Mouse (Mus musculus): ENCODE measurements at regions not wholly inside any gene's neighbourhood (a gene's known extent, or its start where the extent isn't known, plus 50 kb on each side); places are given as distances from the start of the nearest gene placed in this dataset.

GRCm38 (mm10) chr10:117432871-117433546, 53.2 kb upstream of the Cpsf6 start:
- Histone ChIP-seq H3K4me3 (ENCODE audit: low read depth, low read length) (peak overlapping the region; percentile 15; the same call in 1 of the 2 replicates), H3K9me3 (ENCODE audit: low read depth, low read length) (no peaks in the 10 kb centered on the region), H3K27ac (ENCODE audit: low read depth) (no peak overlapping the region), H3K27me3 (ENCODE audit: insufficient read depth, low read length) (0 out of 2 replicates have a peak, but pooled peaks cover 4% of the 10 kb centered on the region), H3K4me1 (ENCODE audit: insufficient read depth) (peaks cover 9% of the 10 kb centered on the region), H3K36me3 (ENCODE audit: insufficient read depth) (no peaks in the 10 kb centered on the region), H3K4me2 (peak overlapping the region; percentile 54), H3K9ac (no peak overlapping the region)
- ATAC-seq (ENCODE audit: insufficient read depth) (no peak), DNase-seq (no peak)
- 90% methylated on average over 7 of the region's 7 CpGs for WGBS
- TF ChIP-seq CTCF (IDR thresholded peaks at IDR 0.05; ENCODE audit: low read depth): no peak

GRCm38 (mm10) chr10:117432415-117432814, 52.6 kb upstream of the Cpsf6 start:
- Histone ChIP-seq H3K9me3 (ENCODE audit: low read depth, low read length) (no peaks in the 10 kb centered on the region), H3K4me1 (ENCODE audit: insufficient read depth) (peaks cover 9% of the 10 kb centered on the region), H3K36me3 (ENCODE audit: insufficient read depth) (no peaks in the 10 kb centered on the region), H3K27me3 (ENCODE audit: insufficient read depth, low read length) (0 out of 2 replicates have a peak, but pooled peaks cover 4% of the 10 kb centered on the region), H3K4me3 (ENCODE audit: low read depth, low read length) (peak overlapping the region; percentile 15; the same call in 1 of the 2 replicates), H3K4me2 (peak overlapping the region; percentile 54), H3K9ac (no peak overlapping the region), H3K27ac (ENCODE audit: low read depth) (no peak overlapping the region)
- DNase-seq (peak; percentile 88), ATAC-seq (ENCODE audit: insufficient read depth) (peak; percentile 48; the same call in 1 of the 2 replicates)
- WGBS: 11% methylated on average over 21 of the region's 21 CpGs
- TF ChIP-seq CTCF (IDR thresholded peaks at IDR 0.05; ENCODE audit: low read depth): peak; percentile 83

DNA sequence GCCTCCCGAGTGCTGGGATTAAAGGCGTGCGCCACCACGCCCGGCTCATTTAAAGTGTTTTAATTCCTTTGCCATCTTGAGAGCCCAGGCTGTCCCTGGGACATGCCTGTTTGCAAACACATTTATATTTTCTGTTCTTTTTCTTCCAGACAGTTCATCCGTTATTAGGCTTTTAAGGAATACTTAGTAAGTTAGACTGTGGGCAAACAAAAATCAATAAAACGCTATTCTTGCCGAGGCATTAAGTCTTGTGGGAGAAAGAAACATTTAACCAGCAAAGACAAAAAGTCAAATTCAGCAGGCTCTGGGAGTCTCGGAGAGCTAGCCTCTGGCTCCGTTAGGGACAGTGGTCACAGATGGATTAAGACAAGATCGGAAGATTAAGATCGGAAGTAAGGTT, 52.0 kb upstream of the Cpsf6 start:
- Histone ChIP-seq H3K9ac (no peak overlapping the region), H3K27me3 (ENCODE audit: insufficient read depth, low read length) (0 out of 2 replicates have a peak, but pooled peaks cover 4% of the 10 kb centered on the region), H3K9me3 (ENCODE audit: low read depth, low read length) (no peaks in the 10 kb centered on the region), H3K4me3 (ENCODE audit: low read depth, low read length) (no peak overlapping the region), H3K4me1 (ENCODE audit: insufficient read depth) (peaks cover 9% of the 10 kb centered on the region), H3K27ac (ENCODE audit: low read depth) (no peak overlapping the region), H3K36me3 (ENCODE audit: insufficient read depth) (no peaks in the 10 kb centered on the region), H3K4me2 (peak overlapping the region; percentile 54)
- WGBS: 72% methylated on average over 12 of the region's 12 CpGs
- ATAC-seq (ENCODE audit: insufficient read depth) (no peak), DNase-seq (no peak)
- TF ChIP-seq CTCF (IDR thresholded peaks at IDR 0.05; ENCODE audit: low read depth): no peak

GRCm38 (mm10) chr10:117431086-117431619, 51.3 kb upstream of the Cpsf6 start:
- H3K4me3 ChIP-seq (ENCODE audit: low read depth, low read length): no peak overlapping the region
- peaks cover 9% of the 10 kb centered on the region for H3K4me1 ChIP-seq (ENCODE audit: insufficient read depth)
- TF ChIP-seq CTCF (IDR thresholded peaks at IDR 0.05; ENCODE audit: low read depth): no peak
- H3K27ac ChIP-seq (ENCODE audit: low read depth): no peak overlapping the region
- no peaks in the 10 kb centered on the region for H3K36me3 ChIP-seq (ENCODE audit: insufficient read depth)
- 0 out of 2 replicates have a peak, but pooled peaks cover 2% of the 10 kb centered on the region for H3K27me3 ChIP-seq (ENCODE audit: insufficient read depth, low read length)
- H3K9ac ChIP-seq: no peak overlapping the region
- ATAC-seq (ENCODE audit: insufficient read depth) (no peak), DNase-seq (no peak)
- no peak overlapping the region for H3K4me2 ChIP-seq
- no peaks in the 10 kb centered on the region for H3K9me3 ChIP-seq (ENCODE audit: low read depth, low read length)
- 71% methylated on average over 3 of the region's 3 CpGs for WGBS

- TF ChIP-seq CTCF (IDR thresholded peaks at IDR 0.05; ENCODE audit: low read depth): no peak
- no peaks in the 10 kb centered on the region for H3K27me3 ChIP-seq (ENCODE audit: insufficient read depth, low read length)
- H3K4me1 ChIP-seq (ENCODE audit: insufficient read depth): peaks cover 9% of the 10 kb centered on the region
- WGBS: 73% methylated on average over 5 of the region's 5 CpGs
- H3K4me2 ChIP-seq: no peak overlapping the region
- H3K27ac ChIP-seq (ENCODE audit: low read depth): no peak overlapping the region
- H3K36me3 ChIP-seq (ENCODE audit: insufficient read depth): no peaks in the 10 kb centered on the region
- no peak overlapping the region for H3K9ac ChIP-seq
- no peak overlapping the region for H3K4me3 ChIP-seq (ENCODE audit: low read depth, low read length)
- H3K9me3 ChIP-seq (ENCODE audit: low read depth, low read length): no peaks in the 10 kb centered on the region
- ATAC-seq (ENCODE audit: insufficient read depth) (no peak), DNase-seq (no peak)
Measured at GRCm38 (mm10) chr10:117430224-117430884, 50.5 kb upstream of the Cpsf6 start.

DNA sequence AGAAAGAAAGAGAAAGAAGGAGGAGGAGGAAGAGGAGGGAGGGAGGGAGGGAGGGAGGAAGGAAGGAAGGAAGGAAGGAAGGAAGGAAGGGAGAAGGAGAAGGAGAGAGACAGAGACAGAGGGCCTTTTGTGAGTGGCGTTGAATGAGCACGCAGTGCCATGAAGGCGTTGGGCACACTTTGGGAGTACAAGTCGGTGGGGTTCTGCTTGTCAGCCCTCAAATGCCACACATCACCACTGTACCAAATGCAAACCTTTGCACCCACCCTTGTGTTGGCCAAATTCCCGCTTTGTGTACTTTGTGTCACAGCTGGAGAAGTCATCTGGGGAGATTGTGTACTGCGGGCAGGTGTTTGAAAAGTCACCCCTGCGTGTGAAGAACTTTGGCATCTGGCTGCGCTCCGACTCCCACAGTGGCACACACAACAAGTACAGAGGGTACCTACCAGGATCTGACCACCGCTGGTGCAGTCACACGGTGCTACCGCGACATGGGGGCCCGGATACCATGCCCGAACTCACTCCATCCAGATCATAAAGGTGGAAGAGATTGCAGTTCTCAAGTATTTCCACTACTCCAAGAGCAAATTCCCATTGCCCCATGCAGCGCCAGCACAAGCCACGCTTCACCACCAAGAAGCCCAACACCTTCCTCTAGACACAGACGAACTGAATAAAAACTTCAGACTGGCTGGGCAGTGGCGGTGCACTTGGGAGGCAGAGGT, 49.8 kb upstream of the Cpsf6 start:
- Histone ChIP-seq H3K27me3 (ENCODE audit: insufficient read depth, low read length) (no peaks in the 10 kb centered on the region), H3K9ac (no peak overlapping the region), H3K36me3 (ENCODE audit: insufficient read depth) (no peaks in the 10 kb centered on the region), H3K9me3 (ENCODE audit: low read depth, low read length) (no peaks in the 10 kb centered on the region), H3K27ac (ENCODE audit: low read depth) (no peak overlapping the region), H3K4me2 (no peak overlapping the region), H3K4me1 (ENCODE audit: insufficient read depth) (0 out of 2 replicates have a peak, but pooled peaks cover 4% of the 10 kb centered on the region), H3K4me3 (ENCODE audit: low read depth, low read length) (no peak overlapping the region)
- no peak for TF ChIP-seq CTCF (IDR thresholded peaks at IDR 0.05; ENCODE audit: low read depth)
- DNase-seq (no peak), ATAC-seq (ENCODE audit: insufficient read depth) (no peak)
- WGBS: 82% methylated on average over 19 of the region's 19 CpGs

Data from lung, embryonic 14.5 days (tissue).